Mouse (Mus musculus): ENCODE results near the gene Parp16. TPM values are rescaled to one million over a fixed set of nuclear protein-coding genes. Genes with fewer than 3 reads are reported as not detected.

The Parp16 gene
- polyA plus RNA-seq (2015; fragmentation: Nextera tagmentation; extraction: Ambion mirVana), result 5.4 and 6.6 TPM in 2 replicates

DNA sequence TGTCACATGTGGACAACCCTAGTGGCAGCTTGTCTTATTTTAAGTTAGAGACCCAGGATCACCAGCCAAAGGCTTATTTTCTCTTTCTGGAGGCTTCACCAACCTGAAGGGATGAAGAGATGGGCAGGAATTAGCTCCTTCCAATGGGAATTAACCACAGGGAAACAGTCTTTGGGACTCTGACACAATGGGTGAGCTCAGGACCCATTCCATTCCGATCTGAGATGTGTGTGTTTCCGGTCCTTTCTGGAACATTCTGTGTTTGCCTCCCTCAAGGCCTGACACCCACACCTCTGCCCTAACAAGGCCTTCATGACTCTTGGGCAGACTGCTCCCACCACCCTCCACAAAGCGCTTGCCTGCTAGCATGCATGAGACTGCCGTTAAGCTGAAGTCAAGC, at the start of gene Parp16:
Gene Parp16, plus strand, starts transcription at position 301 of the 400 bp plus-strand sequence.
- ATAC-seq, result no peak
- Histone ChIP-seq H3K4me3 (replicated peaks; ENCODE audit: low read length) (no peak within 1 kb of the TSS), H3K9ac (replicated peaks; ENCODE audit: low read depth, low read length) (peak within 1 kb of the TSS; percentile 23; the same call in 1 of the 2 replicates), H3K27ac (ENCODE audit: low read length) (peak within 1 kb of the TSS; percentile 86), H3K9me3 (ENCODE audit: control insufficient read depth, low read length) (no peaks in the 10 kb centered on the region), H3K4me2 (ENCODE audit: low read length) (no peak within 1 kb of the TSS), H3K36me3 (ENCODE audit: control insufficient read depth, insufficient read depth) (no peaks in the 10 kb centered on the region), H3K27me3 (replicated peaks; ENCODE audit: control insufficient read depth, insufficient read depth, low read length) (no peaks in the 10 kb centered on the region), H3K4me1 (replicated peaks; ENCODE audit: control insufficient read depth, insufficient read depth, low read length) (peaks cover 16% of the 10 kb centered on the region)
- 85% methylated on average over 4 of the region's 4 CpGs for whole genome bisulfite sequencing

DNA sequence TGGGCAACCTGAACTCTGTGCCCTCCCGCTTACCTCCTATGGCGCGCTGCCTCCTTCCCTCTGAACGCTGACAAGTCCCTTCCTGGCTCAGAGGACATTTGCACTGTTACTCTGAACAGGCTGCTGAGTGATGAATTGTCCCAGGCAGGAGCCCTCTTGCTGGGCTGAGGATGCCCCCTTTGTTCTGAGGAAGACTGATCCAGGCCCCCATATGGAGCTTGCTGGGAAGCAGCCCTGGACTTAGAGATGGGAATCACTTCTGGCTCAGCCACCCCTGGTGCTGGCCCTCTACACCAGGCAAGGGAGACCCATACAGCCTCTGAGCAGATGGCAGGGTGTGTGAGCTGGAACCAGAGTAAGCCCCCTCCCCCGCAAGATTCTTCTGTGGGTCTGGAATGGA, 49.2 kb upstream of the Parp16 start:
- no peak overlapping the region; the same call in 1 of the 2 replicates for H3K27ac ChIP-seq (ENCODE audit: low read length)
- no peaks in the 10 kb centered on the region for H3K9me3 ChIP-seq (ENCODE audit: control insufficient read depth, low read length)
- H3K4me2 ChIP-seq (ENCODE audit: low read length), result no peak overlapping the region
- 70% methylated on average over 5 of the region's 5 CpGs for WGBS
- no peak overlapping the region for H3K9ac ChIP-seq (replicated peaks; ENCODE audit: low read depth, low read length)
- peaks cover 24% of the 10 kb centered on the region for H3K4me1 ChIP-seq (replicated peaks; ENCODE audit: control insufficient read depth, insufficient read depth, low read length)
- peaks cover 5% of the 10 kb centered on the region; the same call in 1 of the 2 replicates for H3K36me3 ChIP-seq (ENCODE audit: control insufficient read depth, insufficient read depth)
- ATAC-seq, result no peak
- H3K27me3 ChIP-seq (replicated peaks; ENCODE audit: control insufficient read depth, insufficient read depth, low read length), result no peaks in the 10 kb centered on the region
- no peak overlapping the region for H3K4me3 ChIP-seq (replicated peaks; ENCODE audit: low read length)

DNA sequence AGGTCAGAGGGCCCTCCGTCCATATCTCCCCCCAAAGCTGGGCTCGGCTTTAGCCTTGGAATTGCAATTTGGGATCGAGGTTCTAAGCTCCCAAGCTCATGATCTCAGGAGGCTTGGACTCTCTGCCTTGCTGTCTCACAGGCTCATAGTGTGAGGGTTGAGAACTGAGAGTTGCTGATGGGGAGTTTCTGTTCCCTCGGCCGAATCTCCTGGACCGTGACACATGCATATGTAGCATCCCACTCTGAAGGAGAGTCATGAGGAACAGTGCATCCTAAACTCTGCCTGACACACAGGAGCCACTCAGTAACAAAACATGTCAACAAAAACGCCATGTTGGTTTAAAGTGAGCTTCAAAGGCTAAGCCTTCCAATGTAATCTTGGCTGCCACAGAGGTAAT, 46.6 kb upstream of the Parp16 start:
- H3K36me3 ChIP-seq (ENCODE audit: control insufficient read depth, insufficient read depth), result peaks cover 5% of the 10 kb centered on the region; the same call in 1 of the 2 replicates
- no peak overlapping the region for H3K4me3 ChIP-seq (replicated peaks; ENCODE audit: low read length)
- WGBS, result 90% methylated on average over 7 of the region's 7 CpGs
- no peaks in the 10 kb centered on the region for H3K27me3 ChIP-seq (replicated peaks; ENCODE audit: control insufficient read depth, insufficient read depth, low read length)
- H3K27ac ChIP-seq (ENCODE audit: low read length), result no peak overlapping the region
- no peak for ATAC-seq
- H3K9ac ChIP-seq (replicated peaks; ENCODE audit: low read depth, low read length), result no peak overlapping the region
- no peak overlapping the region for H3K4me2 ChIP-seq (ENCODE audit: low read length)
- no peaks in the 10 kb centered on the region for H3K9me3 ChIP-seq (ENCODE audit: control insufficient read depth, low read length)
- peaks cover 23% of the 10 kb centered on the region for H3K4me1 ChIP-seq (replicated peaks; ENCODE audit: control insufficient read depth, insufficient read depth, low read length)

DNA sequence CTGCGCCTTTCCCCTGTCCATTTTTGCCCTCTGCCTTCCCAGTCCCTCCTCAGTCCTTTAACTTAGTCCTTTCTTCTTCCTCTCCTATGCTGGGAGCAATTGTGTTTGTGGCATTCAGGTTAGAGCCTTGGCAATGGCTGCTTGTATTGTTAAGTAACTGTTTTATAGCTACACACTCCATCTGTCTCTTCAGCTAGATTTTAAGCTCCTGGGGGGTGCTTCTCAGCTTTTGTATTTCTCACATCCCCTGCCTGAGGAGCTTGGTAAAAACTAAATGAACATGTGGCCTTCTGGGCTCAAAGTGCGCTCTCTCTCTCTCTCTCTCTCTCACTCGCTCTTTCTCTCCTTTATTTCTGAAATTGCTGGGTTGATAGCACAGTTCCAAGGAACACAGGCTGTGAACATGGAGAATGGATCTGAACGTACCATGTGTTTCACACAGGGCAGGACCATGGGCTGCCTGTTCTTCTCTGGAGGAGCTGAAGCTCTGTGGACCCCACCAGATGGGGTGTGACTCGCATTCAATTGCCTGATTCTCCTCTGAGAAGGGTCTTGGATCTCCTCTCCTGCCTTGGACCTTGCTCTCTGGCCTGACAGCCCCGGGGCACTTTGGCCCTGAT, 42.3 kb upstream of the Parp16 start:
- H3K36me3 ChIP-seq (ENCODE audit: control insufficient read depth, insufficient read depth), result peaks cover 5% of the 10 kb centered on the region; the same call in 1 of the 2 replicates
- H3K27me3 ChIP-seq (replicated peaks; ENCODE audit: control insufficient read depth, insufficient read depth, low read length), result no peaks in the 10 kb centered on the region
- H3K9ac ChIP-seq (replicated peaks; ENCODE audit: low read depth, low read length), result peak overlapping the region; percentile 30
- peak; percentile 85 for ATAC-seq
- no peaks in the 10 kb centered on the region for H3K9me3 ChIP-seq (ENCODE audit: control insufficient read depth, low read length)
- H3K27ac ChIP-seq (ENCODE audit: low read length), result peak overlapping the region; percentile 80
- WGBS, result 26% methylated on average over 6 of the region's 6 CpGs
- no peak overlapping the region for H3K4me3 ChIP-seq (replicated peaks; ENCODE audit: low read length)
- H3K4me2 ChIP-seq (ENCODE audit: low read length), result no peak overlapping the region
- H3K4me1 ChIP-seq (replicated peaks; ENCODE audit: control insufficient read depth, insufficient read depth, low read length), result peaks cover 27% of the 10 kb centered on the region

DNA sequence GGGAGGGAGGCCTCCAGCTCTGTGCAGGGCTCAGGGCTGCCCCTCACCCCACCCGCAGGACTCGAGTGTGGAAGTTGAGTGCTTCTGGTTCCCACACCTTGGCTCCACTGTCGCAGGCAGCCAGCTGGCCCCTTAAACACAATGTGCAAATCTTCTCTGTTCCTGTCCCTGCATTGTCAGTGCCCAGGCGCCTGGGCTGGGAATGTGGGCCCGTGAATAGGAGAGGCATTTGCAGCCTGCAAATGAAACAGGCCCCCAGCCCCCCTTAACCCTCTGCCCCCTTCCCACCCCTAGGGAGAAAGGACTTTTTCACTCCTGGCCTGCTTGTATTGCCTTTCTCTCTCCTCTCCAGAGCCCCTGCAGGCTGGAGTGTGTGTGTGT, 41.8 kb upstream of the Parp16 start:
- peak overlapping the region; percentile 30 for H3K9ac ChIP-seq (replicated peaks; ENCODE audit: low read depth, low read length)
- H3K9me3 ChIP-seq (ENCODE audit: control insufficient read depth, low read length), result no peaks in the 10 kb centered on the region
- H3K27me3 ChIP-seq (replicated peaks; ENCODE audit: control insufficient read depth, insufficient read depth, low read length), result no peaks in the 10 kb centered on the region
- H3K36me3 ChIP-seq (ENCODE audit: control insufficient read depth, insufficient read depth), result peaks cover 3% of the 10 kb centered on the region; the same call in 1 of the 2 replicates
- 1% methylated on average over 5 of the region's 5 CpGs for WGBS
- no peak overlapping the region for H3K4me2 ChIP-seq (ENCODE audit: low read length)
- H3K4me1 ChIP-seq (replicated peaks; ENCODE audit: control insufficient read depth, insufficient read depth, low read length), result peaks cover 27% of the 10 kb centered on the region
- peak; percentile 69 for ATAC-seq
- H3K27ac ChIP-seq (ENCODE audit: low read length), result peak overlapping the region; percentile 80
- H3K4me3 ChIP-seq (replicated peaks; ENCODE audit: low read length), result no peak overlapping the region

DNA sequence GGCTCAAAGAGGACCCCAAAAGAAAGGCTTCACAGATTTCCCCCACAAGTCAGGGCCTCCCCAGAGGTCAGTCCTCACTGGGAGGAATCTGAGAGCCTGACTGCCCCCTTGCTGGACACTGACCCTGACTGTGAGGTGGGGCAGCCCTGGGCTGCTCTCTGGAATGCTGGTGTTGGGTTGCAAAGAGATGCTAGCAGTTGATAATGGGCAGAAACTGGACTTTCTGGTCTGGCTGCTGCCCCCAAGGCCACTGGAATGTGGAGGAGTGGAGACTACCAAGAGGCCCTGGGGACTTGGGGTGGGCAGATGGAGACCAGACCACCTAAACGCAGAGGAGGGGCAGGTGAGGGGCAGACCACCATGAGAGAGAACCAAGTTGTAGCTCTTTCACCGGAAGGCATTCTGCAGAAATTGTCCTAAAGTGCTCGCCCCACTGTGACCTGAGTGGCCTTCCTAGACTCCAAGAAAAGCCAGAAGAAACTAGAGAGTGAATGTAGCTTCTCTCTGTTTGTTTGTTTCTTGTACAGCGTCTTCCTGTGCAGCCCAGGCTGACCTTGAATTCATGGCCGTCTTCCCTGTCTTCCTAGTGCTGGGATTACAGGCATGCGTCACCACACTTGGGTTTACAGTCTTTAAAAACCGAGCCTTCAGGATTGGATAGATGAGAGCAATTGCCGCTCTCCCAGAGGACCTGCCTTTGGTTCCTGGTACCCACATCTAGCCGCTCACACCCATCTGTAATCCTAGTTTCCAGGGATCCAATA, 40.3 kb upstream of the Parp16 start:
- Histone ChIP-seq H3K9ac (replicated peaks; ENCODE audit: low read depth, low read length) (no peak overlapping the region), H3K27ac (ENCODE audit: low read length) (no peak overlapping the region), H3K36me3 (ENCODE audit: control insufficient read depth, insufficient read depth) (no peaks in the 10 kb centered on the region; the same call in 1 of the 2 replicates), H3K4me1 (replicated peaks; ENCODE audit: control insufficient read depth, insufficient read depth, low read length) (peaks cover 27% of the 10 kb centered on the region), H3K27me3 (replicated peaks; ENCODE audit: control insufficient read depth, insufficient read depth, low read length) (no peaks in the 10 kb centered on the region), H3K4me2 (ENCODE audit: low read length) (no peak overlapping the region), H3K4me3 (replicated peaks; ENCODE audit: low read length) (no peak overlapping the region), H3K9me3 (ENCODE audit: control insufficient read depth, low read length) (no peaks in the 10 kb centered on the region)
- 79% methylated on average over 9 of the region's 9 CpGs for WGBS
- ATAC-seq, result no peak

DNA sequence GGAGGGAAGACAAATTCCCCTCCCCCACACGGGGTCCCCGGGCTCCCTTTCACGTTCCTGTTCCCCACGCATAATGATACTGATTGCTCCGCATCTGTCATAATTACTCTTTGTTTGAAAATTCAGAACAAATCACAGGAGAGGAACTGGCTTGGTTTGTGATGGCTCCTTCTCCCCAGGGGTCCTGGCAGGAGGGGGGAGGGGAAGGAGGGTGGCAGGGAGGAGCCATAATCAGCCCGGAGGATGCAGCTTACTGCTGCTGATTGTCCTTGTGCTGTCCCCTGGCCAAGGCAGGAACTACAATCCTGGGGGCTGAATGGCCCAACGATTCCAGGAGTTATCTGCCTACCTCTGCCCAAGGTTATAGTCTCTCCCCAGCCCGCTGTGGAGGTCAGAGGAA, 38.5 kb upstream of the Parp16 start:
- no peaks in the 10 kb centered on the region for H3K36me3 ChIP-seq (ENCODE audit: control insufficient read depth, insufficient read depth)
- H3K4me2 ChIP-seq (ENCODE audit: low read length), result peak overlapping the region; percentile 8; the same call in 1 of the 2 replicates
- H3K9ac ChIP-seq (replicated peaks; ENCODE audit: low read depth, low read length), result 0 out of 2 replicates have a peak overlapping the region, but pooled peaks have one; percentile 23
- H3K4me1 ChIP-seq (replicated peaks; ENCODE audit: control insufficient read depth, insufficient read depth, low read length), result peaks cover 34% of the 10 kb centered on the region
- ATAC-seq, result no peak
- no peaks in the 10 kb centered on the region for H3K27me3 ChIP-seq (replicated peaks; ENCODE audit: control insufficient read depth, insufficient read depth, low read length)
- no peak overlapping the region for H3K27ac ChIP-seq (ENCODE audit: low read length)
- 8% methylated on average over 8 of the region's 8 CpGs for WGBS
- H3K4me3 ChIP-seq (replicated peaks; ENCODE audit: low read length), result no peak overlapping the region
- no peaks in the 10 kb centered on the region for H3K9me3 ChIP-seq (ENCODE audit: control insufficient read depth, low read length)

DNA sequence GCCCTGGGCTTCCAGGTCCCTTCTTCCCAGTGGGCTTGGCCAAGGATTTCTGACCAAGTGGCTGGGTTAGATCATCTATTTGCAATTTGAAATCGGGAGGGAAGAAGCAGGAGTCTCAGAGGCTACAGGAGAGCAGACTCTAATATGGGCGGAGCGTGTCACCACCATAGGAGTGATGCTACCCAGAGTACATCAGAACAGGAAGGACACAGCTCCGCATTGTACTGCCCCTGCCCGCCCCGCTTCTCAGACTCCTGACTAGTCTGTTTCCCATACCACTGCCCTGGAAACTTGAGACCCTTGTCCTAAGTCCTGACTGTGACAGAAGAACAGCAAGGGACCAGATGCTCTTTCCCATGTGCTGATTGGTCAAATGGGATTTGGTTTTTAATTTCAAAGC, 37.5 kb upstream of the Parp16 start:
- Histone ChIP-seq H3K4me1 (replicated peaks; ENCODE audit: control insufficient read depth, insufficient read depth, low read length) (peaks cover 41% of the 10 kb centered on the region), H3K9me3 (ENCODE audit: control insufficient read depth, low read length) (no peaks in the 10 kb centered on the region), H3K27me3 (replicated peaks; ENCODE audit: control insufficient read depth, insufficient read depth, low read length) (no peaks in the 10 kb centered on the region), H3K36me3 (ENCODE audit: control insufficient read depth, insufficient read depth) (no peaks in the 10 kb centered on the region), H3K4me3 (replicated peaks; ENCODE audit: low read length) (no peak overlapping the region), H3K9ac (replicated peaks; ENCODE audit: low read depth, low read length) (no peak overlapping the region), H3K4me2 (ENCODE audit: low read length) (no peak overlapping the region), H3K27ac (ENCODE audit: low read length) (no peak overlapping the region)
- no peak for ATAC-seq
- WGBS, result 55% methylated on average over 6 of the region's 6 CpGs

DNA sequence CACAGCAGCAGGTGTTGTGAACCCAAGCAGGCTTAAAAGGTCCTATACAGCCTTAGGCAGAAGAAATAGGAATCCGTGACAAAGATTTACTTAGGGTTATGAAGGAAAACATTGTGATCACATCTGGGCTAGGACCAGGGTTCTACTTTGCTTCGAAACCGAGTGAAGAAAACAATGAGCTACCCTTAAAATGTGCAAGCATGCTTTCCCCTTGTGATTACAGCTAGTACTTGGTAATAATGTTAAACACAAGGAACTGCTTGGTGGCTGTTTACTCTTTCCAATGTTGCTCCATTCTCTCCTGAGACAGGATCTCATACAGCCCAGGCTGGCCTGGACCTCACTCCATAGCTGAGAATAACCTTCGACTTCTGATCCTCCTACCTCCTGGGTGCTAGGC, 34.0 kb upstream of the Parp16 start:
- H3K9ac ChIP-seq (replicated peaks; ENCODE audit: low read depth, low read length), result no peak overlapping the region
- no peak for ATAC-seq
- no peaks in the 10 kb centered on the region for H3K27me3 ChIP-seq (replicated peaks; ENCODE audit: control insufficient read depth, insufficient read depth, low read length)
- no peak overlapping the region for H3K4me2 ChIP-seq (ENCODE audit: low read length)
- H3K9me3 ChIP-seq (ENCODE audit: control insufficient read depth, low read length), result no peaks in the 10 kb centered on the region
- H3K4me1 ChIP-seq (replicated peaks; ENCODE audit: control insufficient read depth, insufficient read depth, low read length), result peaks cover 39% of the 10 kb centered on the region
- no peaks in the 10 kb centered on the region for H3K36me3 ChIP-seq (ENCODE audit: control insufficient read depth, insufficient read depth)
- 9% methylated on average over 4 of the region's 4 CpGs for WGBS
- H3K4me3 ChIP-seq (replicated peaks; ENCODE audit: low read length), result no peak overlapping the region
- H3K27ac ChIP-seq (ENCODE audit: low read length), result peak overlapping the region; percentile 14; the same call in 1 of the 2 replicates

Measured in forebrain, embryonic 16.5 days (tissue).